Mouse (Mus musculus) cerebellum, adult 2 months (tissue): ENCODE data around the gene Cdan1. TPM values are rescaled to one million over a fixed set of nuclear protein-coding genes. Genes with fewer than 3 reads are reported as not detected.

Source experiments
- DNase-seq, 2 experiments: peaks; one replicate each; pipeline ENCODE4 v3.0.0; 2021
- H3K27ac ChIP-seq: fragments of 200-500 bp; 2 replicates; pipeline ENCODE4 v1.5.1; 2012; ENCODE audit warnings: low read length, control low read depth, inconsistent platforms; ENCODE audit not compliant: insufficient read depth
- H3K27me3 ChIP-seq: fragments of 200-500 bp; 2 replicates; pipeline ENCODE4 v1.6.1; 2012; ENCODE audit warnings: inconsistent platforms, mild to moderate bottlenecking, low read length, moderate library complexity; ENCODE audit not compliant: control insufficient read depth, insufficient read depth
- H3K4me1 ChIP-seq: fragments of 200-500 bp; 2 replicates; pipeline ENCODE4 v1.6.1; 2011; ENCODE audit warnings: low read length; ENCODE audit not compliant: control insufficient read depth, insufficient read depth
- H3K4me3 ChIP-seq: fragments of 200-500 bp; replicated peaks from 2 replicates; pipeline ENCODE3; 2011; ENCODE audit warnings: mild to moderate bottlenecking, low read depth, low read length, control low read depth; ENCODE audit not compliant: insufficient read depth
- CTCF ChIP-seq: fragments of 200-500 bp; IDR thresholded peaks from 2 replicates; pipeline ENCODE4 v1.5.1; 2011; ENCODE audit warnings: low read depth, mild to moderate bottlenecking, control low read depth, low read length, moderate library complexity, borderline replicate concordance; ENCODE audit not compliant: insufficient read depth
- POLR2A ChIP-seq: fragments of 200-500 bp; IDR thresholded peaks from 2 replicates; pipeline ENCODE4 v1.6.1; 2011; ENCODE audit warnings: low read length, control low read depth, borderline replicate concordance; ENCODE audit not compliant: insufficient read depth
- WGBS: fragments of 180-500 bp; shearing (Covaris S2); methylation state at CpG from one replicate; pipeline ENCODE4 v1.1.7; 2018; 5-methylcytosine and 5-hydroxymethylcytosine counted together
- polyA plus RNA-seq: library from polyadenylated mRNA; depleted of rRNA; stranded (reverse); fragments of >200 nt; gene quantifications from 2 replicates; pipeline ENCODE4 v1.2.3, GENCODE M21; 2012

Gene Cdan1
- polyA plus RNA-seq, 1 experiment: 37.8 TPM

- peak; percentile 47 to 64 for DNase-seq
Measured at GRCm38 (mm10) chr2:120730639-120731166, 119.2 kb downstream of the Cdan1 start.

GRCm38 (mm10) chr2:120729775-120730585 is 119.9 kb downstream of the Cdan1 start:
- Histone ChIP-seq H3K27ac (no peak overlapping the region), H3K4me3 (peak overlapping the region; percentile 72), H3K4me1 (peaks cover 3% of the 10 kb centered on the region; the same call in 1 of the 2 replicates), H3K27me3 (no peaks in the 10 kb centered on the region)
- TF ChIP-seq POLR2A: no peak
- no peak for TF ChIP-seq CTCF
- peak; percentile 25 to 44 for DNase-seq
- WGBS: 3% methylated on average over 23 of the region's 23 CpGs

More at GRCm38 (mm10) chr2:120730639-120731166, 119.2 kb downstream of the Cdan1 start:
- TF ChIP-seq CTCF (no peak), POLR2A (no peak)
- Histone ChIP-seq H3K27me3 (no peaks in the 10 kb centered on the region), H3K27ac (peak overlapping the region; percentile 23; the same call in 1 of the 2 replicates), H3K4me3 (peak overlapping the region; percentile 72), H3K4me1 (peaks cover 3% of the 10 kb centered on the region; the same call in 1 of the 2 replicates)
- under 1% methylated on average over 50 of the region's 50 CpGs for WGBS

DNA sequence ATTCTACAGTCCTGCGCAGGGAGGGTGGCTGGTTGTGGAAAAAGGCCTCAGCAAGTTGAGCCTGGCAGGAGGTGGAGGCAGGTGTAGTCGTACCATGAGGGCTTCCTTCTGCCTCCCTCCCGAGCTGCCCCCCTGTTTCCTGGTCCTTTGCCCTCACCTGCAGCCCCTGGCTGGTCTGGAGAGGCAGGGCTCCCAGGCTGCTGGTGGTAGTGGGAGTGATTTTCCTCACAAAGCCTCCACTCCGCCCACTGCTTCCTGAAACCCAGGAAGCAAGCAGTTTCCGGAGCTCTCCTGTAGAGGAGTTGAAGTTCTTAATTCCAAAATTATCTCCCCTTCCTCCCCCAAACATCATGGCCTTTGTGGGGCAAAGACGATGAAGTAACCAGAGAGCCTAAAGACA is 125.8 kb downstream of the Cdan1 start:
- Histone ChIP-seq H3K27ac (no peak overlapping the region), H3K27me3 (no peaks in the 10 kb centered on the region), H3K4me1 (no peaks in the 10 kb centered on the region; the same call in none of the 2 replicates), H3K4me3 (no peak overlapping the region)
- WGBS: 90% methylated on average over 6 of the region's 6 CpGs
- TF ChIP-seq CTCF (no peak), POLR2A (no peak)
- DNase-seq: no peak

DNA sequence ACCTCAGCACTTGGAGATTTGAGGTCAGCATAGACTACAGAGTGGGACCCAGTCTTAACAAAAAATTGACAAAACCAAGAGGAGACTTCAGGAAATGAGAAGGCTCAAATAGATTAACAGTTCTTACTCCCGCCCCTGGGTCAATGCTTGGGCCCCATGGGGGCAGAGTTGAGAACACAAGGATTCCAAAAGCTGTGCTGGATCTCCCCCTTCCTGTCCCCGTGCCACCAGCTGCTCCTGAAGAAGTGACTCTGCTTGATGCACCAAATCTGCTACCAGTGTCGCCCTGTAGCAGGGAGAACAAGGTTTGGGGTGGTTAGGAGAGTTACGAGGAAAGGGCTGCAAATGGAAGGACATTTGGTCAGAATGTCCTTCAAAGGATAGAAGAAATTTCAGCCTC is 126.3 kb downstream of the Cdan1 start:
- 70% methylated on average over 4 of the region's 4 CpGs for WGBS

DNA sequence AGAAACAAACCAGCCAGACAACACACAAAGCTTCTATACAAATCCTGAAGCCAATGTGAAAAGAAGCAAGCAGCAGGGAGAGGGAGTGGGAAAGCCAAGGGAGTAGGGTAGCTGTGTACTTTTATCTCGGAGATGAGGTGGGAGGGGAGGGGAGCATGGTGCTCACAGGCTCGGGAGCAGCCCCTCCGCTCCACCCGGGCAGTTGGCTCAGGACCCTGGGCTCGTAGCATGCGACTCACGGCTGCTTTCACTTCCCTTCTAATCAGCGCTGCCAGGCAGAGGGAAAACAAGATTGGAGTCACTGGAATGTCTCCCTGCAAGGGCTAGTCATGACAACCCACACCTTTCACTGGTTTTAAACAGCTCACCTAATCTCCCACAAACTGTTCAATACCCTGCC is 127.4 kb downstream of the Cdan1 start:
- 65% methylated on average over 8 of the region's 8 CpGs for WGBS
- H3K27ac ChIP-seq: no peak overlapping the region

More for the DNA sequence above, 126.3 kb downstream of the Cdan1 start:
- Histone ChIP-seq H3K4me3 (no peak overlapping the region), H3K27me3 (no peaks in the 10 kb centered on the region), H3K27ac (no peak overlapping the region), H3K4me1 (no peaks in the 10 kb centered on the region; the same call in none of the 2 replicates)
- DNase-seq: no peak
- TF ChIP-seq POLR2A: no peak
- TF ChIP-seq CTCF: no peak

GRCm38 (mm10) chr2:120721911-120722310 is 128.0 kb downstream of the Cdan1 start:
- DNase-seq: no peak
- TF ChIP-seq POLR2A (no peak), CTCF (no peak)
- 90% methylated on average over 2 of the region's 2 CpGs for WGBS
- Histone ChIP-seq H3K27ac (no peak overlapping the region), H3K4me1 (no peaks in the 10 kb centered on the region; the same call in 1 of the 2 replicates), H3K27me3 (no peaks in the 10 kb centered on the region), H3K4me3 (no peak overlapping the region)

More for the DNA sequence above, 127.4 kb downstream of the Cdan1 start:
- Histone ChIP-seq H3K4me3 (no peak overlapping the region), H3K4me1 (no peaks in the 10 kb centered on the region; the same call in 1 of the 2 replicates), H3K27me3 (no peaks in the 10 kb centered on the region)
- DNase-seq: no peak
- no peak for TF ChIP-seq POLR2A
- TF ChIP-seq CTCF: no peak

GRCm38 (mm10) chr2:120720821-120721220 is 129.1 kb downstream of the Cdan1 start:
- WGBS: 65% methylated on average over 6 of the region's 6 CpGs
- DNase-seq: no peak
- no peak for TF ChIP-seq CTCF
- TF ChIP-seq POLR2A: no peak

GRCm38 (mm10) chr2:120718496-120718895 is 131.4 kb downstream of the Cdan1 start:
- Histone ChIP-seq H3K4me3 (no peak overlapping the region), H3K27ac (no peak overlapping the region), H3K4me1 (peaks cover 5% of the 10 kb centered on the region), H3K27me3 (no peaks in the 10 kb centered on the region)
- TF ChIP-seq POLR2A: no peak
- TF ChIP-seq CTCF: no peak
- no peak for DNase-seq
- 93% methylated on average over 8 of the region's 8 CpGs for WGBS

More at GRCm38 (mm10) chr2:120720821-120721220, 129.1 kb downstream of the Cdan1 start:
- H3K4me1 ChIP-seq: no peaks in the 10 kb centered on the region; the same call in 1 of the 2 replicates
- no peaks in the 10 kb centered on the region for H3K27me3 ChIP-seq
- H3K27ac ChIP-seq: no peak overlapping the region
- H3K4me3 ChIP-seq: no peak overlapping the region

DNA sequence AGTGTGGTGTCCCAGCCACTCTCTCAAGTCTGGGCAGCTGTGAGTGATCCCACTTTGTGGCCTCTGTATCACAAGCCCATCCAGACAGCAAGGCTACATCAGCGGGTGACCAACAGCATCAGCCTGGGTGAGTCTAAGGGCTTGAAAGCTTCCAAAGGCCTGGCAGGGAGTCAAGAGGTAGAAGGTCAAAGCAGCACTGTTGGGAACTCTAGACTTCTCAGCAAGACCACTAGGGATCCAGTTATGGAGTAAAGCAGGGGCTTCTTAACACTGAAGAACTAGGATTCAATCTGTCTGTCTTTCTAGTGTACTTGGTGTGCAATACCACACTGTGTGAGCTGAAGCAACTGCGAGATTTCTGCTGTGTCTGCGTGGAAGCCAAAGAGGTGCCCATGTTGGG is 136.5 kb downstream of the Cdan1 start:
- 94% methylated on average over 3 of the region's 3 CpGs for WGBS
- no peak for DNase-seq
- TF ChIP-seq POLR2A: no peak
- TF ChIP-seq CTCF: no peak
- Histone ChIP-seq H3K4me3 (no peak overlapping the region), H3K27ac (no peak overlapping the region), H3K27me3 (no peaks in the 10 kb centered on the region), H3K4me1 (peaks cover 5% of the 10 kb centered on the region)
